Mouse (Mus musculus): ENCODE measurements at regions not wholly inside any gene's neighbourhood (a gene's known extent, or its start where the extent isn't known, plus 50 kb on each side); places are given as distances from the start of the nearest gene placed in this dataset.
A peak's percentile ranks its signal among the peaks of the same experiment; 100 is the strongest.

- Histone ChIP-seq H3K4me2 (ENCODE audit: low read length) (peak overlapping the region; percentile 30), H3K36me3 (ENCODE audit: control insufficient read depth, insufficient read depth, low read length) (no peaks in the 10 kb centered on the region)
Observed at GRCm38 (mm10) chr16:30205816-30206356, 61.4 kb downstream of the Cpn2 start.

More at GRCm38 (mm10) chr16:30205816-30206356, 61.4 kb downstream of the Cpn2 start:
- ATAC-seq (ENCODE audit: low FRiP score, low TSS enrichment) (no peak), DNase-seq (no peak)
- Histone ChIP-seq H3K4me1 (ENCODE audit: control insufficient read depth, insufficient read depth, low read length) (peaks cover 6% of the 10 kb centered on the region; the same call in 1 of the 2 replicates), H3K4me3 (replicated peaks; ENCODE audit: low read depth, low read length) (no peak overlapping the region), H3K27ac (replicated peaks; ENCODE audit: low read depth, low read length) (0 out of 2 replicates have a peak overlapping the region, but pooled peaks have one; percentile 8), H3K9ac (replicated peaks; ENCODE audit: low read length) (peak overlapping the region; percentile 5; the same call in 1 of the 2 replicates), H3K27me3 (ENCODE audit: control insufficient read depth, insufficient read depth, low read length) (peaks cover 33% of the 10 kb centered on the region), H3K9me3 (ENCODE audit: control insufficient read depth, low read length) (peaks cover 4% of the 10 kb centered on the region; the same call in 1 of the 2 replicates)
- 3% methylated on average over 15 of the region's 15 CpGs for WGBS

All from midbrain, embryonic 14.5 days (tissue).